Mouse (Mus musculus) megakaryocyte, embryonic 14.5 days (primary cell): ENCODE measurements at regions not wholly inside any gene's neighbourhood (a gene's known extent, or its start where the extent isn't known, plus 50 kb on each side); places are given as distances from the start of the nearest gene placed in this dataset.

Experiments used
- FLI1 ChIP-seq: IDR thresholded peaks from 2 replicates; pipeline ENCODE4 v1.6.1; 2012; ENCODE audit warnings: low read length, inconsistent platforms, mixed read lengths
- GATA1 ChIP-seq: IDR thresholded peaks from 3 replicates; pipeline ENCODE4 v1.6.1; 2012; ENCODE audit warnings: mixed read lengths, low read length, inconsistent platforms, borderline replicate concordance

GRCm38 (mm10) chr4:100661154-100661553, 115.3 kb upstream of the Cachd1 start:
- TF ChIP-seq GATA1 (no peak), FLI1 (no peak)
